Mouse (Mus musculus): ENCODE results near the gene Spink2.
A peak's percentile ranks its signal among the peaks of the same experiment; 100 is the strongest.
"Not testable (repeated sequence)": the region's sequence is repeated elsewhere in the genome, so short reads cannot be mapped to it uniquely, and the experiment has no call there.

Gene Spink2

GRCm38 (mm10) chr5:77193266-77193665, 18.0 kb downstream of the Spink2 start:
- no peak for DNase-seq

GRCm38 (mm10) chr5:77191631-77192030, 19.6 kb downstream of the Spink2 start:
- DNase-seq, result no peak

GRCm38 (mm10) chr5:77191106-77191505, 20.2 kb downstream of the Spink2 start:
- DNase-seq, result no peak

GRCm38 (mm10) chr5:77188738-77189137, 22.5 kb downstream of the Spink2 start:
- DNase-seq, result no peak

GRCm38 (mm10) chr5:77185351-77185750, 25.9 kb downstream of the Spink2 start:
- DNase-seq, result no peak

- DNase-seq, result not testable (repeated sequence)
Measured at GRCm38 (mm10) chr5:77183876-77184275, 27.4 kb downstream of the Spink2 start.

- no peak for DNase-seq
Measured at GRCm38 (mm10) chr5:77183338-77183737, 27.9 kb downstream of the Spink2 start.

GRCm38 (mm10) chr5:77181508-77181907, 29.8 kb downstream of the Spink2 start:
- DNase-seq, result no peak

GRCm38 (mm10) chr5:77178976-77179375, 32.3 kb downstream of the Spink2 start:
- DNase-seq, result no peak

- no peak for DNase-seq
Measured at GRCm38 (mm10) chr5:77178008-77178407, 33.3 kb downstream of the Spink2 start.

GRCm38 (mm10) chr5:77174779-77175178, 36.5 kb downstream of the Spink2 start:
- no peak for DNase-seq

- peak; percentile 22 for DNase-seq
Measured at GRCm38 (mm10) chr5:77170593-77170992, 40.7 kb downstream of the Spink2 start.

GRCm38 (mm10) chr5:77167306-77167945, 43.8 kb downstream of the Spink2 start:
- no peak for DNase-seq

GRCm38 (mm10) chr5:77165703-77166625, 45.3 kb downstream of the Spink2 start:
- no peak for DNase-seq

GRCm38 (mm10) chr5:77163597-77163996, 47.7 kb downstream of the Spink2 start:
- DNase-seq, result no peak

- no peak for DNase-seq
Measured at GRCm38 (mm10) chr5:77162566-77162965, 48.7 kb downstream of the Spink2 start.

- DNase-seq, result no peak
Measured at GRCm38 (mm10) chr5:77157777-77158540, 53.3 kb downstream of the Spink2 start.

GRCm38 (mm10) chr5:77156938-77157337, 54.3 kb downstream of the Spink2 start:
- DNase-seq, result no peak

- no peak for DNase-seq
Measured at GRCm38 (mm10) chr5:77155526-77155925, 55.7 kb downstream of the Spink2 start.
